Mouse (Mus musculus): ENCODE data around the gene Prss50.

DNA sequence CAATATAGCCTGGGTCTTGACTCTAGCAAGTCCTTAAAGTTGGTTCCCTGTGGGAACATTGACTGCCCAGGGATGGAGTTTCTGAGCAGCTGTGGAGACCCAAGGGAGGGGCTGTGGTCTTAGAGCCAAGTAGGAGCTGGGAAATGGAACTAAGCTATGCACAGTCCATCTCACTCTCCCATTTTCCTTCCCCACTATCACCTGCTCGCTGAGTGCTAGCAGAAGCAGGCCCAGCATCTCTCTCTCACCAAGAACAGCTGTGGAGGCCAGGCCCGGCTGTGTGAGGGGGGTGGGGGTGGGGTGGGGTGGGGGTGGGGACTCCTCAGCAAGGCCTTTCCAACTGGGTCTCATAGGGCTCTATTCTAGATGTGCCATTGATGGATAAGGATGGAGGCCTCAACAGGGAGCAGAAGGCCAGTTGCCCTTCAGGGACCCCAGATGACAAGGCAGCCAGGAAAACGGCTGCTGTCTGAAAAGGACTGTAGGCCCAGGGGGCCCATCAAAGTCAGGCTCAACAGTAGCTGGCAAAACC is 17.0 kb downstream of the Prss50 start:
- TF ChIP-seq POLR2A (IDR thresholded peaks at IDR 0.05; ENCODE audit: low read depth, low read length) (no peak), CTCF (IDR thresholded peaks at IDR 0.05; ENCODE audit: borderline replicate concordance, insufficient read depth, low read length) (no peak)

Data from embryonic fibroblast, embryonic 13.5 days (primary cell).